Comparison of ENCODE assay signal across 8 mouse cellular contexts in the genomic region with DNA sequence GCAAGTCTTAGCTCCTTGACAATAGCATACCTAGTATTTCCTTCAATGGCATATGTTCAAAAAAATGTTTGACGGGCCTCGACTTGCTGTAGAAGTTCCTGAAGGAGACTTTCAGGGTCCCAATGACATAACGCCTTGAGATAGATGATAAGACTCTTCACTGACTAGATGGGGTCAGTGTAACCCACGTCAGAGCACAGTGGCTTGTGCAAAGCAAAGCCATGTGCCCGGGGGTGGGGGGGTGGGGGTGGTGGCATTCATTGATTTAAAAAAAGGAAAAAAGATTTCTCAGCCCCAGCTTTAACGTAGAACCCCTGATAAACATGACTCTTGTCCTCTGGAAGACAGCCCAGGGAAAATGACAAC. TPM values are rescaled to one million over a fixed set of nuclear protein-coding genes. Genes with fewer than 3 reads are reported as not detected.
DNase-seq lines count a peak whose midpoint lies in the region; ATAC-seq and TF ChIP-seq lines count a peak whose summit lies in the region.

No protein-coding gene starts in this region.

- H3K9me3 ChIP-seq in erythroblast, embryonic 14.5 days (ENCODE audit: control insufficient read depth, low read length) = no peaks in the 10 kb centered on the region
- H3K9me3 ChIP-seq in neural tube, embryonic 11.5 days (ENCODE audit: control insufficient read depth, low read length) = no peaks in the 10 kb centered on the region
- no peaks in the 10 kb centered on the region for H3K9me3 ChIP-seq in limb, embryonic 14.5 days (ENCODE audit: control insufficient read depth, low read length)
- H3K9me3 ChIP-seq in stomach, embryonic 15.5 days = no peaks in the 10 kb centered on the region

- no peak for TF ChIP-seq POLR2A in limb, embryonic 14.5 days (IDR thresholded peaks at IDR 0.05; ENCODE audit: borderline replicate concordance, extremely low read depth, insufficient read depth, insufficient read length)

- H3K4me2 ChIP-seq in neural tube, embryonic 11.5 days (ENCODE audit: low read depth) = peak overlapping the region; percentile 14; the same call in 1 of the 2 replicates
- peak overlapping the region; percentile 49; the same call in 1 of the 2 replicates for H3K4me2 ChIP-seq in limb, embryonic 14.5 days (replicated peaks; ENCODE audit: low read depth, low read length, severe bottlenecking)
- peak overlapping the region; percentile 46 for H3K4me2 ChIP-seq in stomach, embryonic 15.5 days

- no peaks in the 10 kb centered on the region for H3K36me3 ChIP-seq in erythroblast, embryonic 14.5 days (ENCODE audit: control insufficient read depth)
- no peaks in the 10 kb centered on the region for H3K36me3 ChIP-seq in neural tube, embryonic 11.5 days (ENCODE audit: control insufficient read depth, insufficient read depth, low read length)
- H3K36me3 ChIP-seq in limb, embryonic 14.5 days (ENCODE audit: control insufficient read depth, insufficient read depth, low read length) = no peaks in the 10 kb centered on the region
- no peaks in the 10 kb centered on the region for H3K36me3 ChIP-seq in stomach, embryonic 15.5 days

- H3K27ac ChIP-seq in neural tube, embryonic 11.5 days (ENCODE audit: low read depth, low read length) = no peak overlapping the region
- peak overlapping the region; percentile 55; the same call in 1 of the 2 replicates for H3K27ac ChIP-seq in limb, embryonic 14.5 days (replicated peaks; ENCODE audit: low read depth, low read length)
- peak overlapping the region; percentile 77; the same call in 1 of the 2 replicates for H3K27ac ChIP-seq in stomach, embryonic 15.5 days

- H3K27me3 ChIP-seq in erythroblast, embryonic 14.5 days (ENCODE audit: control insufficient read depth) = no peaks in the 10 kb centered on the region
- H3K27me3 ChIP-seq in neural tube, embryonic 11.5 days (ENCODE audit: control insufficient read depth, insufficient read depth, low read length) = no peaks in the 10 kb centered on the region
- no peaks in the 10 kb centered on the region for H3K27me3 ChIP-seq in limb, embryonic 14.5 days (ENCODE audit: control insufficient read depth, insufficient read depth, low read length)
- no peaks in the 10 kb centered on the region for H3K27me3 ChIP-seq in stomach, embryonic 15.5 days (replicated peaks)

- H3K9ac ChIP-seq in neural tube, embryonic 11.5 days (ENCODE audit: low read length) = no peak overlapping the region
- no peak overlapping the region for H3K9ac ChIP-seq in limb, embryonic 14.5 days (ENCODE audit: low read depth, low read length, severe bottlenecking)
- H3K9ac ChIP-seq in stomach, embryonic 15.5 days = no peak overlapping the region

- peak overlapping the region; percentile 78 for H3K4me3 ChIP-seq in erythroblast, embryonic 14.5 days (replicated peaks)
- H3K4me3 ChIP-seq in neural tube, embryonic 11.5 days (ENCODE audit: low read depth, low read length) = peak overlapping the region; percentile 21; the same call in 1 of the 2 replicates
- H3K4me3 ChIP-seq in limb, embryonic 14.5 days (replicated peaks; ENCODE audit: low read length) = peak overlapping the region; percentile 39
- peak overlapping the region; percentile 39 for H3K4me3 ChIP-seq in stomach, embryonic 15.5 days (replicated peaks)

- ATAC-seq in erythroblast, adult 5-6 weeks (replicated peaks; ENCODE audit: low FRiP score, poor library complexity, severe bottlenecking) = no peak
- peak; percentile 29; the same call in 1 of the 2 replicates for ATAC-seq in neural tube, embryonic 11.5 days (ENCODE audit: insufficient read depth, low FRiP score, low TSS enrichment)
- ATAC-seq in limb, embryonic 14.5 days (ENCODE audit: low FRiP score, low read depth) = no peak
- ATAC-seq in stomach, embryonic 15.5 days (ENCODE audit: insufficient read depth, low FRiP score, low read depth) = no peak

- WGBS in neural tube, embryonic 11.5 days = 76% methylated on average over 6 of the region's 6 CpGs
- 63% methylated on average over 6 of the region's 6 CpGs for WGBS in limb, embryonic 14.5 days
- 57% methylated on average over 6 of the region's 6 CpGs for WGBS in stomach, embryonic 15.5 days

- peaks cover 16% of the 10 kb centered on the region for H3K4me1 ChIP-seq in erythroblast, embryonic 14.5 days (ENCODE audit: control insufficient read depth)
- H3K4me1 ChIP-seq in neural tube, embryonic 11.5 days (ENCODE audit: control insufficient read depth, insufficient read depth, low read length) = no peaks in the 10 kb centered on the region
- no peaks in the 10 kb centered on the region for H3K4me1 ChIP-seq in limb, embryonic 14.5 days (ENCODE audit: control insufficient read depth, insufficient read depth, low read length)
- no peaks in the 10 kb centered on the region for H3K4me1 ChIP-seq in stomach, embryonic 15.5 days

- no peak for DNase-seq in neural tube, embryonic 11.5 days (ENCODE audit: low spot score)
- DNase-seq in neural tube, embryonic 10.5 days (ENCODE audit: extremely low spot score, low spot score) = no peak
- DNase-seq in limb, embryonic 14.5 days (ENCODE audit: low spot score) = no peak
- DNase-seq in frontal cortex, postnatal 14 days (ENCODE audit: low spot score in 2 of 2) = no peak
- DNase-seq in layer of hippocampus, adult 9-11 months = no peak

RNA-seq across cellular contexts. Expression of gene Slc25a5, which starts 12.8 kb away (rescaled TPM):
- polyA plus RNA-seq in erythroblast, embryonic 14.5 days (2012) = 2.4 and 2.7 TPM in 2 replicates
- 240 and 241 TPM in 2 replicates for total RNA-seq in erythroblast, adult 5-6 weeks (2015; ENCODE audit: low replicate concordance)
- total RNA-seq in erythroblast, adult 5-6 weeks (2017; ENCODE audit: low replicate concordance) = 141 and 160 TPM in 2 replicates
- polyA plus RNA-seq in neural tube, embryonic 11.5 days (2014; fragmentation: Nextera tagmentation; extraction: Ambion mirVana) = 804 and 829 TPM in 2 replicates
- polyA plus RNA-seq in limb, embryonic 14.5 days (2012; rRNA removed) = 362 and 365 TPM in 2 replicates
- 474 and 536 TPM in 2 replicates for polyA plus RNA-seq in limb, embryonic 14.5 days (2014; fragmentation: Nextera tagmentation; extraction: Ambion mirVana)
- 736 and 754 TPM in 2 replicates for polyA plus RNA-seq in stomach, embryonic 15.5 days (2015; fragmentation: Nextera tagmentation; extraction: Ambion mirVana)

Comparison
In these comparisons a context has a peak if more than half of its experiments do, and no peak if none do; other contexts are left out.
1. H3K4me3 ChIP-seq: peak in every context shown above with its lines; median percentile 78 in erythroblast, embryonic 14.5 days; 39 in limb, embryonic 14.5 days; 39 in stomach, embryonic 15.5 days; 21 in neural tube, embryonic 11.5 days.
2. RNA of gene Slc25a5, which starts 12.8 kb away (polyA plus RNA-seq): 804 to 829 TPM in neural tube, embryonic 11.5 days, 736 to 754 TPM in stomach, embryonic 15.5 days and 362 to 536 TPM in limb, embryonic 14.5 days; 2.4 to 2.7 TPM in erythroblast, embryonic 14.5 days; every median in the first group is over 10 times any median in the second.
3. Peak in every context shown above with its lines, with median percentiles within 50 percentile points of each other: H3K4me2 ChIP-seq.